Mouse (Mus musculus) ES-Bruce4 (cell line): ENCODE data around the gene Crlf3.
"Not testable (repeated sequence)": the region's sequence is repeated elsewhere in the genome, so short reads cannot be mapped to it uniquely, and the experiment has no call there.

Experiments
- CTCF ChIP-seq: IDR thresholded peaks from one replicate; pipeline ENCODE4 v1.8.1; 2011; ENCODE audit warnings: low read depth, low read length
- EP300 ChIP-seq: IDR thresholded peaks from 2 replicates; pipeline ENCODE4 v1.6.1; 2011; ENCODE audit warnings: low read depth, low read length; ENCODE audit not compliant: insufficient read depth
- POLR2A ChIP-seq: IDR thresholded peaks from one replicate; pipeline ENCODE4 v1.8.1; 2011; ENCODE audit warnings: low read length; ENCODE audit not compliant: insufficient read depth

DNA sequence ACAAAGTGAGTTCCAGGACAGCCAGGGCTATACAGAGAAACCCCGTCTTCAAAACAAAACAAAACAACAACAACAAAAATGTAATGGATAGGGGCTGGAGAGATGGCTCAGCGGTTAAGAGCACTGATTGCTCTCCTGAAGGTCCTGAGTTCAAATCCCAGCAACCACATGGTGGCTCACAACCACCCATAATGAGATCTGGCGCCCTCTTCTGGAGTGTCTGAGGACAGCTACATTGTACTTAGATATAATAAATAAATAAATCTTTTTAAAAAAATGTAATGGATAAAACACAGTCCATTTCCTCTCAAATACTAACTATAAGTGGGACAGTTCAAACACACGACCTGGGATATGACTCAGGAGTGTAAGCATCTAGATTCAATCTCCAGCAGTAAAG lies 14.4 kb downstream of the Crlf3 start:
- TF ChIP-seq POLR2A, EP300, CTCF: not testable (repeated sequence)
